Mouse (Mus musculus) spleen, adult 2 months (tissue): ENCODE measurements at regions not wholly inside any gene's neighbourhood (a gene's known extent, or its start where the extent isn't known, plus 50 kb on each side); places are given as distances from the start of the nearest gene placed in this dataset.

Experiments
- CTCF ChIP-seq: fragments of 200-500 bp; IDR thresholded peaks from 2 replicates; pipeline ENCODE4 v1.5.1; 2011; ENCODE audit warnings: mild to moderate bottlenecking, inconsistent platforms; ENCODE audit not compliant: insufficient read depth, insufficient read length, insufficient replicate concordance; ENCODE audit errors: extremely low read depth
- POLR2A ChIP-seq: fragments of 200-500 bp; IDR thresholded peaks from 2 replicates; pipeline ENCODE4 v1.6.1; 2011; ENCODE audit warnings: low read depth, low read length, inconsistent platforms

GRCm38 (mm10) chr8:78002071-78002470 is 211.0 kb upstream of the Ttc29 start:
- TF ChIP-seq CTCF (no peak), POLR2A (no peak)
